Mouse (Mus musculus): ENCODE results near the gene 5730455P16Rik. TPM values are rescaled to one million over a fixed set of nuclear protein-coding genes. Genes with fewer than 3 reads are reported as not detected.
"Not testable (repeated sequence)": the region's sequence is repeated elsewhere in the genome, so short reads cannot be mapped to it uniquely, and the experiment has no call there.

The 5730455P16Rik gene
- total RNA-seq, 2 experiments from 2014 or later = 12.7 to 20.5 TPM

DNA sequence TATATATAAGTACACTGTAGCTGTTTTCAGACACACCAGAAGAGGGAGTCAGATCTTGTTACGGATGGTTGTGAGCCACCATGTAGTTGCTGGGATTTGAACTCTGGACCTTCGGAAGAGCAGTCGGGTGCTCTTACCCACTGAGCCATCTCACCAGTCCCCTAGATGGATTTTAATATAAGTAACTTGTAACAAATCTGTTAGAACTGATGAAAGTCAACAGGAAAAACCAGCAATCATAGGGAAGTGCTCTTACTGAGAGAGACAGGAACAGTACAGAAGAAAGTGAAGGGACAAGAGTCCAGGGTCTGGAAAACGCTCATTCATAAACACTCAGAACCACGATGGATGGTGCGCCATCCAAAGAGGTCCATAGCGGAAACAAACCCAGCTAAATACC, 1.4 kb upstream of the 5730455P16Rik start:
- not testable (repeated sequence) for DNase-seq

DNA sequence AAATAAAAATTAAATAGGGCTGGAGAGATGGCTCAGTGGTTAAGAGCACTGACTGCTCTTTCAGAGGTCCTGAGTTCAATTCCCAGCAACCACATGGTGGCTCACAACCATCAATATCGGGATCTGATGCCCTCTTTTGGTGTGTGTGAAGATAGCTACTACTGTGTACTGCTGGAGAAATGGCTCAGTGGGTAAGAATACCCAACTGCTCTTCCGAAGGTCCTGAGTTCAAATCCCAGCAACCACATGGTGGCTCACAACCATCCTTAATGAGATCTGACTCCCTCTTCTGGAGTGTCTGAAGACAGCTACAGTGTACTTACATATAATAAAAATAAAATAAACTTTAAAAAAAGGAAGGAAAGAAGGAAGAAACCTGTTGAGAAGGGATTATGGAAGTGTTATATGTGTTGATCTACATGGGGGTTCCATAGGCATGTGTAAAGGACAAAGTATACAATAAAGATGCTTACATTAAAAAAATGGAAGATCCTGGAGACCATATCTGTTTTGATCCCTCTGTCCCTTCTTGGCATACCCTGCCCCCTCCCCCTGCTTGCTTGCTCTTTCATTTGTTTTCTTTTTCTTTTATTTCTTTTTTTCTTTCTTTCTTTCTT, 726 bp upstream of the 5730455P16Rik start:
- DNase-seq = not testable (repeated sequence)

DNA sequence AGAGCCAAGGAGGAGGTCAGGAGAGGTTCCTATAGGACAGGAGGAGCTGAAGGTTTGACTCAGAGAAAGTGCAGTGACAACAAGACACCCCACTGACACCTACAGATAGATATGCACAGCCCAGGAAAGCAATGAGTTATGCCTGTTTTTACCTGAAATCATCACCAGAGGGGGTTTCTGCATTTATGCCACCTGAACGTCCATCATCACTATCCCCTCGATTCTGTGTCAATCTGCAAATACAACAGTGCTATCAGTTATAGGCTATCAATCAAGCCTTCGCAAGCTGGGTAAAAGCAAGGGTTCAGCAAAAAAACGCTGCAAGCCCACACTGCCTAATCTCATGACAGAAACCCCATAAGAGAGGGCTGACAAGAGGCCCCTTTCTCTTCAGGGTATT, 1.2 kb downstream of the 5730455P16Rik start:
- DNase-seq = no peak

DNA sequence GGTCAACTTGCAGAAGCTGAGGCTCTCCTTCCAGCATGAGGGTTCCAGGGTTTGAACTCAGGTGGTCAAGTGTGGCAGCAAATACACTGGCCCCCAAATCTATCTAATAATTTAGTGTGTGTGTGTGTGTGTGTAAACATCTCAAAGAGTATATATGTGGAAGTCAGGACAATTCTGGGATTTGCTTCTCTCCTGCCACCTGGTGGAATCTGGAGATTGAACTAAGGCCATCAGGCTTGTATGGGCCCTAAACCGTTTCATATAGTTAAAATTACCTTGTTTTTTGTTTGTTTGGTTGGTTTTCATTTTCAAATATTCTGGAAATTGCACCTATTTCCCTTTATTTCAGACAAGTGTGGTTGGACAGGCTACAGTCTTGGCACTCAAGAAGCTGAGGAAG, 8.9 kb downstream of the 5730455P16Rik start:
- no peak for DNase-seq

DNA sequence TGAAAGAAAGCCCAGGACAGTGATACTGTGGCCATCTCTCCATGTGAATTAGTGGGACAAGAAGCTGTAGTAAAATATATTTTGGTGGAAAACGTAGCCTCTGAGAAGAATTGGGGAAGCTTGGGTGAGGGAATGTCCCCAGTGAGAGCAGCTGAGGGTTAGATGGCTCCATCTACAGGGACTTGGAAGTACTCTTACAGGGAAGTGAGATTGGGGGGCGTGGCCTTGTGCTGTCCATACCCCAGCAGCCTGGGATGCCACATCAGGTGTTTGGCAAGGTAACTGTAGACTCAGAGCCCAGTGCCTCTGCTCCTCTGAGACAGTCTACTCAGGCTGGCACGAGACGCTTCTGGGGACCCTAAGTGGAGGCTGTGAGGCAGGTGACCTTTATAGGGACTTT, 23.0 kb downstream of the 5730455P16Rik start:
- peak in 1 of 2 experiments; percentile 16 for DNase-seq

DNA sequence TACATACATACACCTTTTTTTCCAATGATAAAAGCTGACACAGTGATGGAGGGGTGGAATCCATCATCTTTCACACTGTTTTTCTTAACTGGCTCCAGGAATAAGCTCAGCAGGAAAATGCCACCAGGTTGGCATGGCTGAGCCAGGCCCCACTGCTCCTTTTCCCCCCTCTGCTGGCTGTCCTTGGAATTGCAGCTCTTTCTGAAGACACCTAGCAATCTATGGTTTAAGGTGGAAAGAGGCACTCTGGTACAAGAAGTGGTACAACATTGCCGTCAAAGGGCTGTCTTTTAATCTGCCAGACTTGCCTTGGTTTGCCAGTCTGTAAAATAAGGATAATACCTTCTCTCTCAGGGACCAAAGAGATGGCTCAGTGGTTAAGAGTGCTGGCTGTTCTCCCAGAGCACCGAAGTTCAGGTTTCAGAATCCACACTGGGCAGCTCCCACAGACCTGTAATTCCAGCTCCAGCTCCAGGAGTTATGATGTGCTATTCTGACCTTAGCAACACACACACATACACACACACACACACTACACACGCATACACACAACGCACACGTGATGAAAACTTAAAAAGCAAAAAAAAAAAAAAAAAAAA, 25.9 kb downstream of the 5730455P16Rik start:
- peak; percentile 86 to 92 for DNase-seq

DNA sequence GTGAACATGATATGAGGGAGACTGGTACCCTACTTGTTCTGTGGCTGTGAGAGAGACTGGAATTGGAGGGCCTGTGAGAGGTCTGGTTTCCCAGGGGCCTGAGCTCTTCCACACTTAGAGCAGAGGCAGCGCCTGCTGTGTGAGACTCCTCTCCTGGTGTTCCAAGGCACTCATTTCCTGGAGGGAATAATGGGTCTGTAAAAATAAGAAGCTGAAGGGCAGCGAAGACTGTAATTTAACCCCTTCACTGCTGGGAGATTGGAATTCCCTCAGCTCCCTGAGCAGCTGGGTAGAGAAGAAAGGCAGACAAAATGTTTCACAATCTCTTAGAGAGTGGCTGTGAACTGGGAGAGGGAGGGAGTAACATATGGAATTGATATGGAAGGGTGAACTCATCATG, 35.4 kb downstream of the 5730455P16Rik start:
- DNase-seq = no peak

DNA sequence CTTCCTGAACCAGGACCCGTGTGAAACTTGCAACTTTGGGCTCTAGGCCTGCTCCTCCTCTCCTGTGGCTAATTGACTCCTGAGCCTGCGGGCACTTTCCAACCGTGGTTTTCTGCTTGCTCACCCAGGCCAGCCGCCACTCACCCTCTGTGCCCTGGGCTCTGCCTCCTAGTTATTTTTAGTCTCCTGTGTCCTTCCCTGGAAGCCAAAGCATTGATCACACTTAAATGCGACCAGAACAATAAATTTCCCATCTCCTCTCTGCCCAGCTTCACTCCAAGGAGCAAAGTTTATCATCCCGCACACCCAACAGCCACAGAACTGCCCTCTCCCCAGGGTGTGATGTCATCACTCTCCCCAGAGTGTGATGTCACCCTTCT, 41.5 kb downstream of the 5730455P16Rik start:
- peak; percentile 58 to 67 for DNase-seq

DNA sequence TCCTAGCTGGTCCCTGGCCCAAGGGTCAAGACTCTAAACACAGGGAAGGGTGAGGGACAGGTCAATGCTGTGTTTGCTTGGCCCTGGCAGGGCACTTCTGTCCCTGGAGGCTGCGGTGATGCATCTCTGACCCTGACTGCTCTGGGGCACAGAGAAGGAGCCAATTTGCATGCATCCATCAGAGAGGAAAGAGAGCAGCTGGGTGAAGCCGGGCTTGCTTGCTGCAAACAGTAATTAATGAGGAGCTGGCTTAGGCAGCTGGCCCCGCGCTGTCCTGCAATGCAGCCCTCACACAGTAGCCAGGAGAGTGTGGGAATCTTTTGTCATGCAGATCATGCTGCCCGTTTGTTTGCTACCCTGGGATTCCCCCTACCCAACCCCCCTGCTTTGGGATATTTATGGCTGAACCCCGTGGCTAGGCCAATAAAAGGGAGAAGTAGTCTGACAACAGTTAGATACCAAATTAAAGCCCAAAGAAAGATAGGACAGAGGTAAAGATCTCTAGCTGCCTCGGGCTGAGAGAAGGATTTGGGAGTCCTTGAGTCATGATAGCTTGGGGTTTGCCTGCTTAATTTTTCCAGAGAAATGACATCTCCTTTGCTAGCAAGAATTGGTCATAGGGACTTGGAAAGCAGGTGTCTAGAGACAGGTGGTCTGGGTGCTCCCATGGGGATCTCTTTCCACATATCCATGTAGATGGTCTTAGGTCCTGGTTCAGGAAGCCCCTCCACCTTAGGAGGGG, 42.1 kb downstream of the 5730455P16Rik start:
- DNase-seq = peak; percentile 62 to 68

DNA sequence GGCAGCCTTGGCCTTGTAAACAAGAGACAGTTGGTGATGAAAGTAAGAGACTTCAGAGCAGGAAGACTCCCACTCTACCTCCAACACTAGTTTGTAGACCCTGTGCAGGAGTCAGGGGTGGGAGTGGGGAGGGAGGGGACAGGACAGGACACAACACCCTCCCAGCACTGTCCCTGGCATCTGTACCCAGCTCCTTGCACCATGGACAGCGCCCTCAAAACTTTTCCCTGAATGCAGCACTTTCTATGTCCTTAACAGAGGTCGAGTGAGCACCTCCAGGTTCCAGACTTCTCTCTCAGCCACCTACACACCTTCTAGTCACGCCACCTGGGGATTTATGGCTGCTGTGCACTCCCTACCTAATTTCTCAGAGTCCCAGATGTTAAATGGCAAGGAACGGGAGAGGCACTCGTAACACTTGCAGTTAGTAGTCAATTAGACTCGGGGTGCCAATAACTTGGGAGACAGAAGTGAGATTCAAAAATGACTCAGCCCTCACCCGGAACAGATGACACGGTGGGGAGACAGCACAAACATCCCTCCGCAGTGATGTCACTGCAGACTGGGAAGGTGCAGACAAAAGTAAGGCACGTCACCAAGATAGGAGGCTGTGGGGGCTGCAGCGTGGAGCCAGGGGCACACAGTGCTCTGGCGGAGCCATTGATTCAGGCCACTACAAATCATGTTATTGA, 45.0 kb downstream of the 5730455P16Rik start:
- DNase-seq = no peak

DNA sequence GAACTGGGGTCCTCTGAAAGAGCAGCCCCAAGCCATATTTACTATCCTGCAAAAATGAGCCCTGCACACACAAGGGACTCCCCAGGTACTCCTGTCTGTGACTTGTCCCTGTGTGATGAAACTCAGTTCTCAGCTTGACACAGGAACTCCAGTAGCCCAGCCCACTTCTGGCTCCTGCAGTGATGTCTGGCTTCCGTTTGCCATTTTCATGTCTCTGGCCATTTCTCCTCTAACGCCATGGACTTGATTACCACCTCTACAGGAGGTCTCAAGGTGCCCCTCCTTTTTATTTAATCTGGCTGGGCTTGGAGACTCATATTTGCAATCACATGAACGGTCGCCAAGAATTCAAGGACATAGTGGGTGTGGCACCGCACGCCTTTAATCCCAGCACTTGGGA, 53.2 kb downstream of the 5730455P16Rik start:
- no peak for DNase-seq

DNA sequence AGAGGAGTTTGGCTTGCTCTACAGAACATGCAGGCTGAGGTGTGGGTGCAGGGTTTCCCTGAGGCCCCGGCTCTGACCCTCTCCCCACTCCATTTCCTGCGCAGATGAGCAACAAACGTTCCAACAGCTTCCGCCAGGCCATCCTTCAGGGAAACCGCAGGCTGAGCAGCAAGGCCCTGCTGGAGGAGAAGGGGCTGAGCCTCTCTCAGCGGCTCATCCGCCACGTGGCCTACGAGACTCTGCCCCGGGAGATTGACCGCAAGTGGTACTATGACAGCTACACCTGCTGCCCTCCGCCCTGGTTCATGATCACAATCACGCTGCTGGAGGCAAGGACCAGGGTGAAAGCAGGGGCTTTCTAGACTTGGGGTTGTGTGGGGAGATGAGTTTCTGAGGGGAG, 54.6 kb downstream of the 5730455P16Rik start:
- no peak for DNase-seq

DNA sequence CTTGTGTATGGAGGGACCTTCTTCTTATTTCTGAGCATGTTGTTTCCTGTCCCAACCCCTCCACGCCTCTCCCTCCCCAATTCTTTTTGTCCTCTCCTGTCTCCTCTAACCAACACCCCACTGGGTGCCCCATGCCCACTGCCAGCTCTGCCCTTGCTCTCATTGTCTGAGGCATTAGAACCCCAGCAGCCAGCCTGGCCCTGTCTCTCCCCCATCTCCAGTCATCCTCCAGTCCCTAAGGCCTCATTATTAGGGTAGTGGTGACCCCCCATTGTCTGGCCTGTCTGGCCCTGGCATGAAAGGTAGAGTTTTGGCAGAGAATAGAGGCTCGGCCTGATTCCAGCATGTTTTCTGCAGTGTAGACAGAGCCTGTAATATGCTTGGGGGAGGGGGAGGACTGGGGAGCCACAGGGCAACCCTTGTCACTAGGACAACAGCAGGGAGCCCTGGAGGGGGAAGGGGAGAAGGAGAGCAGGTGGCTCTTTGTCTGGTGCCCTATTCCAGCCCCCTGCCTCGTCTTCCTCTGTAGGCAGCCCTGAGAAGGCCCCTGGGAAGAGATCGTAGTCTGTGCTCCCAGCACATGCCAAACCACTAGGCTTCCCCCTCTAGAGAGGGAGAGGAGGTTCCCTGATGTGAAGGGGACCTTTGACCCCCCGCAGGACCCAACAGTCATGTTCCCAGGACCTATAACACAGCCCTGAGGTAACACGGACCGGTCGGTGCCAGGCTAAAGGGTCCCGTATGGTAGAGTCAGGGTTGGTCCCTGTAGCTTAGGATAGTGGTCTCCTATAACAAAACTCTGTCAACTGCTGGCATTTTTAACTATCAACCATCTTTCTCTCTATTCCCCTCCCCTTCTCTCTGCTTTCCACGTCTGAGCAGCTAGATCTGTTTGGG, 61.8 kb downstream of the 5730455P16Rik start:
- no peak for DNase-seq

DNA sequence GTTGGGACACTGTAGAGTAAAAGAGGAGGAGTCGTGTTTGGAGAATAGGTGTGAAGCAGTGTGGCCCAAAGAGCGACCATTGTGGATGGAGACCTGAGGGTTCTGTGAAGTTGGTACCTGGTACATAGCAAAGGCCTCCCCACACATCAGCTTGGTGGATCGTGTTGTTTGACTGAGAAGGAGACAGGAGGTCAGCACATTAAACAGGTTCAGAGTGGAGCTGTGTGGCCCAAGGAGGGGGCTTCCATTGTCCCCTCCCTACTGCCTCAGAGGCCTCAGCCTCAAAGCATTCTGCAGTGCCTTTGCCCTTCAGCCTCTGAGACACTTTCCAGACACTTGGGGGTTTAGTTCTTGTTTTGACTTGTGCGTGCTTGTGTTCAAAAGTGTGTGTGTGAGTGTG, 63.9 kb downstream of the 5730455P16Rik start:
- DNase-seq = no peak

DNA sequence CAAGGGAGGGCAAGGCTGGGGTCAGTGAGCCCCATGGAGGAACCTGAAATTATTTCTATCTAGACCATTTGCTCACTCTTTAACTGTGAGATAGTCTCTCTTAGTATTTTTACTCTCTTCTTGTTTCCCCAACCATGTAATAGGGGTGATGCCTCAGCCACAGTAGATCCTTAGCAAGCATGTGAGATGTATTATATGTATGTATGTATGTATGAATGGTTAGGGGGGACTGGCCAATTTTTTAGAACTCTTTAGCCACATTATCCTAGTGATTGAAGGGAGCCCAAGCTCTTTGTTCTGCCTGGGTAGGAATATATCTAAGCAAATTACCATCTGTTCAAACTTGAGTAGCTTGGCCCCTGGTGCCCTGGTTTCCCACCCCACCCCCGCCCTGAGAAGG, 64.4 kb downstream of the 5730455P16Rik start:
- no peak for DNase-seq

DNA sequence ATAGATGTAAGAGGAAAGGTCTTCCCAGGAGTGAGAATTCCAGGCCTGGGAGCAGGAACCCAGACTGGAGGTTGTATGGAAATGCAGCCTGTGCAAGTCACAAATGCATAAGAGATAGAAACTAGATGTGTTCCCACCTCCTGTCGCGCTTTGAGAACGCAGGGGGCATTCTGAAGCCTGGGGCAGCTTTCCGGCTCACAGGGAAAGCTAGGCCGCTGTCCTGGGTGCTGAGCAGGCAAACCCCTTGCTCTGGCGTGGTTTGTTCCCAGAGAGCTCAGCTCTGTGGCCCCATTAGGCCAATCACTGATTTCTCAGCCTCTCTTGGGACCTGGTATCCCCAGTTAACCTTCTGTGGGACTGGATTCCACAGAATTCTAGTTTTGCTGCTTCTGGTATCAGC, 65.3 kb downstream of the 5730455P16Rik start:
- peak in 1 of 2 experiments; percentile 30 for DNase-seq

DNA sequence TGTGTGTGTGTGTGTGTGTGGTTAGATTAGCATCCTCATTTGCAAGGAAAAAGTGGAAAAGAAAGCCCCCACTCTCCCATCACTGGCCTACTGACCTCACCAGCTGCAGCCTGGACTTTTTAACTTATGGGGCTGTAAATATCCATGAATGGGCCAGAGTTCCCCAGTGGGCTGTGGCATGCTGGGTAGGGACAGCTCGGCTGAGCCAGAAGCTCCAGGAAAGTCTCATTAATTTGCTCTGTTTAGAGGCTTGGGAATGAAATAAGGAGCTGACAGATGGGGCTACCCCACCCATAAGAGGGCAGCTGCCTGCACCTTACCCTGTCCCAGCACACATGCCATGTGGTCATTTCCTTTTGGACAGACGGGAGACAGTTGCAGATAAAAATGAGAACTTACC, 65.8 kb downstream of the 5730455P16Rik start:
- no peak for DNase-seq

DNA sequence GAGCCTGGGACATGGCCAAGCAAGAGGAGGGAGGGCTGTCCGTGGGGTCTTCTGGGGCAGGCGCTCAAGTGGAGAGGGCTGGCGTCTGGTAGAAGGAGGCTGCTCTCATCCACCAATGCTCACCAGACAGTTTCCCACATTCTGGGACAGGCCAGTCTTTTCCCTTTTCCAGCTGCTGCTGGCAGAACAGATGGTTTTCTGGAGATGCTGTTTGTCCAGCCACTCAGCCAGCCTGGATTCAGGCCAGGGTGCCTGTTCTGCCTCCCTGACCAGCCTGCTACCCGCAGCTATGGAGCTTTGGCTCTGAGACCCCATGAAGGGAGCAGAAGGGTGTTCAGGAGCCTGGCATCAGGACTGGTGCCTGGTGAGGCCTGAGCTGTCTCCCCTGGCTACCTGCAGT, 66.6 kb downstream of the 5730455P16Rik start:
- no peak for DNase-seq

All from adrenal gland, postnatal 36 days (tissue).